Mouse (Mus musculus): ENCODE measurements at regions not wholly inside any gene's neighbourhood (a gene's known extent, or its start where the extent isn't known, plus 50 kb on each side); places are given as distances from the start of the nearest gene placed in this dataset.
"Not testable (repeated sequence)": the region's sequence is repeated elsewhere in the genome, so short reads cannot be mapped to it uniquely, and the experiment has no call there.

DNA sequence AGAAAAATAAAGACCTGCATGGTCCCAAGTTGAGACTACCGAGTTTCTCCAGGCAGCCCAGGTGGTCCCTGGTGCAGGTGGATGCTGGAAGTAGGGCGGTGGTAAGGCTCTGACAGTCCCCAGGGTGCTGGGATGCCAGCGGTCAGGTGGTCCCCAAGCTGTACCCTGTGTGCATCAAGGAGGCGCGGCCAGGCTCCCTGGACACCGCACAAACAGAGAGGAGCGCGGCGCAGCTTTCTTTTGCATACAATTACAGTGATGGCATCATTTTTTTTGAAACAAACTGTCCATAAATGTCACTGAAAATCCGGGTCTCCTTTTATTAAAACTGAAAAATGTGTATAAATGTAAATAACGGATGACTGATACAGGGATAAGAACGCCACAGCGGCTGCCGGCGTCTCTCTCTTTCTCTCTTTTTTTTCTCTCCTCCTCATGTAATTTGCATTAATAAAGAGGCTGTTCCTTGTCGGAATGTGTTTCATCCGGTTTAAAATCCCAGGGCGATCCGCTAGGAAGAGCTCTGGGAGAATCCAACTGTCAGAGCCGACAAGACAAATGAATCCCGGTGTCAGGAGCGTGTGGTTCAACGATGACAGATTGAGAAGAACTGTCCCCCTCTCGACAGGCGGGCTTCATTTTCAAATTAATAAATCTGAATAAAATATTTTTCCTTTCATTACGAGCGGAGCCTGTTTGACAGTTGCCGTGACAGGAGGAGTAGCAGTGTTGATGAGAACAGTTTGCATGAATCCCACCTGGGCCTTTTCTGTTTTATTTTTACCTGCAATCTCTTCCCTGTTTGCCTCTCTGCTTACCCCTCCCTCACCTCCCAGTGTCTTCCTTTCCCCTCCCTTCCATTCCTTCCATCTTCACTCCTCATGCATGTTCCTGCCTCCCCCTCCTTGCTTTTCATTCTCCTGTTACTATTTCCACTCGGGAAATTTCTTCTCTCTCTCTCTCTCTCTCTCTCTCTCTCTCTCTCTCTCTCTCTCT is 244.6 kb upstream of the Pbx1 start:
- 38% methylated on average over 29 of the region's 29 CpGs for WGBS
- no peaks in the 10 kb centered on the region for H3K4me1 ChIP-seq (replicated peaks; ENCODE audit: control insufficient read depth, insufficient read depth, low read length)
- H3K27ac ChIP-seq (ENCODE audit: low read length), result no peak overlapping the region
- no peaks in the 10 kb centered on the region for H3K9me3 ChIP-seq (ENCODE audit: control insufficient read depth, low read length)
- no peaks in the 10 kb centered on the region for H3K36me3 ChIP-seq (ENCODE audit: control insufficient read depth, insufficient read depth, low read length)
- ATAC-seq (ENCODE audit: low read depth), result no peak
- H3K27me3 ChIP-seq (ENCODE audit: control insufficient read depth, insufficient read depth, low read depth, low read length), result peaks cover 3% of the 10 kb centered on the region; the same call in 1 of the 2 replicates
- H3K9ac ChIP-seq (ENCODE audit: low read length), result no peak overlapping the region
- peak overlapping the region; percentile 25 for H3K4me3 ChIP-seq (ENCODE audit: low read length)
- peak overlapping the region; percentile 42 for H3K4me2 ChIP-seq (ENCODE audit: low read depth, low read length)

DNA sequence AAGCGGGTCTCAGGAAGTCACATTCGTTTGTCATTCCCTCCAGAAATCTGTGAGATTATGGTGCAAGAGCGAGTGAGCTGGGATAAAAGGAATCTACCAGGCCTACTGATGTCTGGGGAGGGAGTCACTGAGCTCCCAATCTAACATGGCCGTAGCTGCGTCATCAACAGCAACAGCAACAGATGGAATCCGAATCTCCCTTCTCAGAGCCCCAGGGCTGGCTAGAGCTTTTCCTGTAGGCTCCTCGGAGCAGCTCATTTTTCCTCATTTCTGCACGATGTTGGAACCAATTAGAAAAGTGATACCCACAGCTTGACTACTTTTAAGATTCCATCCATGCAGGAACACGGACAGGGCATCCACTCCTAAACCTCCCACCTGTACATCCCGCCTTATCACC is 243.7 kb upstream of the Pbx1 start:
- Histone ChIP-seq H3K9me3 (ENCODE audit: control insufficient read depth, low read length) (no peaks in the 10 kb centered on the region), H3K27me3 (ENCODE audit: control insufficient read depth, insufficient read depth, low read depth, low read length) (peaks cover 3% of the 10 kb centered on the region; the same call in 1 of the 2 replicates), H3K4me3 (ENCODE audit: low read length) (no peak overlapping the region), H3K9ac (ENCODE audit: low read length) (no peak overlapping the region), H3K27ac (ENCODE audit: low read length) (no peak overlapping the region), H3K4me2 (ENCODE audit: low read depth, low read length) (no peak overlapping the region), H3K4me1 (replicated peaks; ENCODE audit: control insufficient read depth, insufficient read depth, low read length) (no peaks in the 10 kb centered on the region), H3K36me3 (ENCODE audit: control insufficient read depth, insufficient read depth, low read length) (no peaks in the 10 kb centered on the region)
- no peak for ATAC-seq (ENCODE audit: low read depth)
- 65% methylated on average over 10 of the region's 10 CpGs for WGBS

DNA sequence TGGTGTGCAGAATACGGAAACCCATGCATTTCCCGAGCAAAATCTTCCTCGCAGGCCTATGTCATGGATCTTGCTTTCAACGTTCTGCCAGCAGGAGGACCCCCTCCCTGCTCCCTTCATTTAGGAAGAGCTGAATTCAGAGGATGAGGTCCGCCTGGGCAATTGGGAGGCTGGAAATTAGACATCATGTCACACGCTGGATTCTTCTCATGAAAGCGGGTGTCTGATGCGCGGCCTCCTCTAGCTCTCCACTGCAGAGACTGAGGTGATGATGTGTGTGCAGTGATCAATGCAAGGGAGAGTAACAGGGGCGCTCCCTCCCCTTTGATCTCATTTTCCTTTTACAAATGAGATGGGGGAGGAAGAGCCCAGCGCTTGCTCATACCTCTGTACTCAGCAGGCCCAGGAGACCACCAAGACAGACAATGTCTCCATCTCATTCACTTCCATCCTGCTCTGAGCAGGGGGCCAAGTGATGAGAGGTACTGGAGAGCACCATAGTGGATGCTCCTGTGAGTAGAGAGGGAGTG is 230.8 kb upstream of the Pbx1 start:
- Histone ChIP-seq H3K4me3 (ENCODE audit: low read length) (no peak overlapping the region), H3K9ac (ENCODE audit: low read length) (no peak overlapping the region), H3K27me3 (ENCODE audit: control insufficient read depth, insufficient read depth, low read depth, low read length) (no peaks in the 10 kb centered on the region), H3K4me2 (ENCODE audit: low read depth, low read length) (no peak overlapping the region), H3K9me3 (ENCODE audit: control insufficient read depth, low read length) (no peaks in the 10 kb centered on the region), H3K36me3 (ENCODE audit: control insufficient read depth, insufficient read depth, low read length) (no peaks in the 10 kb centered on the region), H3K4me1 (replicated peaks; ENCODE audit: control insufficient read depth, insufficient read depth, low read length) (no peaks in the 10 kb centered on the region), H3K27ac (ENCODE audit: low read length) (no peak overlapping the region)
- no peak for ATAC-seq (ENCODE audit: low read depth)
- 40% methylated on average over 11 of the region's 11 CpGs for WGBS

DNA sequence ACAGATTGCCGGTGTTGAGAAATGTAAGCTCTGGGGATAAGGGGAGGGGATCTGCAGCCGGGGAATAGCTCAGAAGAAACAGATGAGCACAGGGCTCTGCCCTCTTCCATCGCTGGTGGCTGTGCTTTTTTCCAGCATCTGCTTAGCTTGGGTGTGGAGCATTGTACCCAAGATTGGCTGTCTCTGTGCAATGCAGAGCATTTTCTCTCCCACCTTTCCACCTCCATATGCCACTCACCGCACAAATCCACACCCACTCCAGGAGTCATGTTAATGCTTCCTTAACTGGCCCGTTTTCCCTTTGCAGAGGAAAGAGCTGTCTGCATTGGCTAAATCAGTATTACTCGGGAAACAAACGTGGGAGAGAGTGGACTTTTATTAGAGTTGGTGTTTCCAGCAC is 228.9 kb upstream of the Pbx1 start:
- Histone ChIP-seq H3K4me1 (replicated peaks; ENCODE audit: control insufficient read depth, insufficient read depth, low read length) (no peaks in the 10 kb centered on the region), H3K27ac (ENCODE audit: low read length) (no peak overlapping the region), H3K27me3 (ENCODE audit: control insufficient read depth, insufficient read depth, low read depth, low read length) (no peaks in the 10 kb centered on the region), H3K9ac (ENCODE audit: low read length) (no peak overlapping the region), H3K36me3 (ENCODE audit: control insufficient read depth, insufficient read depth, low read length) (no peaks in the 10 kb centered on the region), H3K9me3 (ENCODE audit: control insufficient read depth, low read length) (no peaks in the 10 kb centered on the region), H3K4me3 (ENCODE audit: low read length) (no peak overlapping the region), H3K4me2 (ENCODE audit: low read depth, low read length) (no peak overlapping the region)
- 53% methylated on average over 7 of the region's 7 CpGs for WGBS
- ATAC-seq (ENCODE audit: low read depth), result no peak

DNA sequence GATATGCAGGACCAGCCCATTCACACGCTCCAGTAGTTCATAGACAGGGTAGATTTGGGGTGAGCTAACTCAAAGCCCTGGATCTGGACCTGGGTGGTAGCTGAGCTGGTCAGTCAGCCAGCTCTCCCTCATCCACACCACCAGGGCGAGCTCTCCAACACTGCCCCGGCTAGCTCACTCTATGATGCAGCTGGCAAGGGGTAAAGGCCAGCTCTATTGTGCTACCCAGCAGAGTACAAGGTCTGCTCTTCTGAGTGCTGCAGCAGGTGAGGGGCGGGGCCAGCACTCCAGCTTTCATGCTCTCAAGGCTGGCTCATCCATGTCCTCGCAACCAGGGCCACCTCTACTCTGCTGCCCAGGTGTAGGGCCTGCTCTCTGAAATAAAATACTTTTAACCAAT is 227.5 kb upstream of the Pbx1 start:
- Histone ChIP-seq H3K27ac (ENCODE audit: low read length) (no peak overlapping the region), H3K4me3 (ENCODE audit: low read length) (no peak overlapping the region), H3K36me3 (ENCODE audit: control insufficient read depth, insufficient read depth, low read length) (no peaks in the 10 kb centered on the region), H3K27me3 (ENCODE audit: control insufficient read depth, insufficient read depth, low read depth, low read length) (no peaks in the 10 kb centered on the region), H3K9me3 (ENCODE audit: control insufficient read depth, low read length) (no peaks in the 10 kb centered on the region), H3K9ac (ENCODE audit: low read length) (no peak overlapping the region), H3K4me1 (replicated peaks; ENCODE audit: control insufficient read depth, insufficient read depth, low read length) (no peaks in the 10 kb centered on the region), H3K4me2 (ENCODE audit: low read depth, low read length) (no peak overlapping the region)
- no peak for ATAC-seq (ENCODE audit: low read depth)
- whole genome bisulfite sequencing, result 70% methylated on average over 5 of the region's 5 CpGs

DNA sequence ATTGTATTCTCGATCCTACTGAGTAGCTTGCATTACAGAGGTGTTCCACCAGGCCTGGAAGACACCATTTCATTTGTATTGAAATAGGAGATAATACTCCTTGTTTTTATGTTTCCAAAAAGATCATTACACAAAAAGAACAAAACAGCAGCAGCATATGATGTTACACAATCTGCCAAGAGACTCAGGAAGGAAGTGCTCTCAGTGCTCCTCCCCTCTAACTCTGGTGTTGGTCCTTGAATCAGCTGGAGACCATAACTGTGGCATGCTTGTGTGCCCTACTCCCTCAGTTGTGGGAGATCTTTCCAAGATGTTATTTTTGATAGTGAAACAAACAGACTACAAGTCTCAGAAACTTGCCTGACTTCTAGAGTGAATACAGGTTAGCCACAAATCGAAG is 200.8 kb upstream of the Pbx1 start:
- Histone ChIP-seq H3K4me3 (ENCODE audit: low read length) (no peak overlapping the region), H3K27me3 (ENCODE audit: control insufficient read depth, insufficient read depth, low read depth, low read length) (no peaks in the 10 kb centered on the region), H3K27ac (ENCODE audit: low read length) (no peak overlapping the region), H3K36me3 (ENCODE audit: control insufficient read depth, insufficient read depth, low read length) (no peaks in the 10 kb centered on the region), H3K4me2 (ENCODE audit: low read depth, low read length) (no peak overlapping the region), H3K9ac (ENCODE audit: low read length) (no peak overlapping the region), H3K9me3 (ENCODE audit: control insufficient read depth, low read length) (no peaks in the 10 kb centered on the region), H3K4me1 (replicated peaks; ENCODE audit: control insufficient read depth, insufficient read depth, low read length) (no peaks in the 10 kb centered on the region)
- no peak for ATAC-seq (ENCODE audit: low read depth)
- WGBS, result 87% methylated on average over 2 of the region's 2 CpGs

DNA sequence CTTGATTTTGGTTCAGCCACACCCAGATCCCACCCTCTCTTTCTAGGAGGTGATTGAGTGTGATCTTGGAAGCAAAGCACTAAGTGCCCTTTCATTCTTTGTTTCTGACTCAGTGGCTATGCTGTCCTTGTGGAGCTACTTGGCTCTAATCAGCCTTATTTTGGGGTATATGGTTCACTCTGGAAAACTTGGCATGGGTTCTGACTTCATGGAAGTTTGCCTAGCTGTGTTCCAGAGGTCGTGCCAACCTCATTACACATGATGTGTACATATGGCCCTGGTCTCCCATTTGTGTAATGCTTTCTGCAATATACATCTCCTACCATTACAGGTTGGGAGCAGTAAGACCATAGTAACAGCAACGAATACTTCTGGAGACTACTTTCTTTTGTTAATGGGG is 199.9 kb upstream of the Pbx1 start:
- Histone ChIP-seq H3K9me3 (ENCODE audit: control insufficient read depth, low read length) (no peaks in the 10 kb centered on the region), H3K9ac (ENCODE audit: low read length) (no peak overlapping the region), H3K4me2 (ENCODE audit: low read depth, low read length) (no peak overlapping the region), H3K27ac (ENCODE audit: low read length) (no peak overlapping the region), H3K4me3 (ENCODE audit: low read length) (no peak overlapping the region), H3K36me3 (ENCODE audit: control insufficient read depth, insufficient read depth, low read length) (no peaks in the 10 kb centered on the region), H3K27me3 (ENCODE audit: control insufficient read depth, insufficient read depth, low read depth, low read length) (no peaks in the 10 kb centered on the region), H3K4me1 (replicated peaks; ENCODE audit: control insufficient read depth, insufficient read depth, low read length) (no peaks in the 10 kb centered on the region)
- ATAC-seq (ENCODE audit: low read depth), result no peak
- 72% methylated on average over 2 of the region's 2 CpGs for WGBS

DNA sequence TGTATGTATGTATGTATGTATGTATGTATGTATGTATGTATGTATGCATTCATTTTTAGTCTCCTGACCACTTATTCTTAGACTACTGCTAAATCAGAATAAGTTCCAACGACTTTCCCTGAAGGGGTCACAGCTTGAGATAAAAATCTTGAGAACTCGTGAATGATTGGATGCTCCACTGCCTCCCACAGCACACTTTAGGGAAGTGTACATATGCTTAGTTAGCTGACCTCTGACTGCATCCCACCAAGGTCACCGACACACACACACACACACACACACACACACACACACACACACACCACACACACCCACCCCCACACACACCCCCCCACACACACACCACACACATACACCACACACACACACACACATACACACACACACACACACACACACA is 169.9 kb upstream of the Pbx1 start:
- H3K27me3 ChIP-seq (ENCODE audit: control insufficient read depth, insufficient read depth, low read depth, low read length); H3K9ac ChIP-seq (ENCODE audit: low read length); H3K4me3 ChIP-seq (ENCODE audit: low read length); H3K36me3 ChIP-seq (ENCODE audit: control insufficient read depth, insufficient read depth, low read length); H3K27ac ChIP-seq (ENCODE audit: low read length); H3K9me3 ChIP-seq (ENCODE audit: control insufficient read depth, low read length); H3K4me2 ChIP-seq (ENCODE audit: low read depth, low read length); ATAC-seq (ENCODE audit: low read depth): not testable (repeated sequence)
- WGBS, result 61% methylated on average over 3 of the region's 3 CpGs
- peaks cover 18% of the 10 kb centered on the region for H3K4me1 ChIP-seq (replicated peaks; ENCODE audit: control insufficient read depth, insufficient read depth, low read length)

DNA sequence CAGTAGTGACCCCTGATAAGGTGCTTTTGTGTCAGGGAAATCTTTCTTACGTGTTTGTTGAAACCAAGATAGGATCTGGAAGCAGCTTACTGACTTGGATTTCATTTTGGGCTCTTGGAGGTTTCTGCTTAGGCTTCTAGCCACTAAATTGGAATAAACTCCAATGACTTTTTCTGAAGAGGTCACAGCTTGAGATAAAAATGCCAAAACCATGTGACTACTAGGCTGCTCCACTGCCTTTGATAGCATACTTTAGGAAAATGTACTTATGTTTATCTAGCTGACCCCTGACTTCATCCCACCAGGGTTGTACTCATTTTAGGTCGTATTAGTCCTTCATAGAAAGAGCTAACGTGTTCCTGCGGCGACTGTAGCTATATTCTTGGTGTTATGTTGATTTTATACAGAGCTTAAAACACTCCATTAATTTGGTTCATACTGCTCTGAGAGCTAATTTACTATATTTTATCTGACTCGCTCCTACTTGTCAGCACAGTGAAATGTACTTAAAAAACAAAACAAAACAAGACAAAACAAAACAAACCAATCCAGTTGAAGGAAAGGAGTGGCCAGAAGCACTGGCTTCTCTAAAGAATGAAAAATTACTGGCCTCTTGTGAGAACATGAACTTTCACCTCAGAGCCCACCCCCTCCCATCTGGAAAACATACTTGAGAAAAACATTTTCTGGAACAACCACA is 168.5 kb upstream of the Pbx1 start:
- H3K36me3 ChIP-seq (ENCODE audit: control insufficient read depth, insufficient read depth, low read length), result no peaks in the 10 kb centered on the region
- H3K9ac ChIP-seq (ENCODE audit: low read length), result no peak overlapping the region
- peaks cover 18% of the 10 kb centered on the region for H3K4me1 ChIP-seq (replicated peaks; ENCODE audit: control insufficient read depth, insufficient read depth, low read length)
- no peak overlapping the region for H3K27ac ChIP-seq (ENCODE audit: low read length)
- H3K9me3 ChIP-seq (ENCODE audit: control insufficient read depth, low read length), result no peaks in the 10 kb centered on the region
- WGBS, result 44% methylated on average over 6 of the region's 6 CpGs
- no peak overlapping the region for H3K4me3 ChIP-seq (ENCODE audit: low read length)
- peak; percentile 59 for ATAC-seq (ENCODE audit: low read depth)
- H3K4me2 ChIP-seq (ENCODE audit: low read depth, low read length), result no peak overlapping the region
- H3K27me3 ChIP-seq (ENCODE audit: control insufficient read depth, insufficient read depth, low read depth, low read length), result no peaks in the 10 kb centered on the region

Measured in lung, embryonic 16.5 days (tissue).